Mouse (Mus musculus) stomach, embryonic 15.5 days (tissue): ENCODE data around the gene Hist1h2be. TPM values are rescaled to one million over a fixed set of nuclear protein-coding genes. Genes with fewer than 3 reads are reported as not detected.
"Not testable (repeated sequence)": the region's sequence is repeated elsewhere in the genome, so short reads cannot be mapped to it uniquely, and the experiment has no call there.

ENCODE experiments used
- ATAC-seq: fragments of 200-750 bp; cut with Nextera tagmentation; 2 replicates; pipeline ENCODE4 v1.8.0; 2017; ENCODE audit warnings: low read depth, moderate number of reproducible peaks, moderate TSS enrichment; ENCODE audit not compliant: insufficient read depth, low FRiP score
- H3K27ac ChIP-seq: fragments of 300-500 bp; sonication (generic); 2 replicates; pipeline ENCODE4 v1.5.1; 2015; ENCODE audit warnings: mild to moderate bottlenecking, inconsistent platforms
- H3K27me3 ChIP-seq: fragments of 300-500 bp; sonication (generic); replicated peaks from 2 replicates; pipeline ENCODE4 v1.6.1; 2015; ENCODE audit warnings: inconsistent platforms
- H3K36me3 ChIP-seq: fragments of 300-500 bp; sonication (generic); 2 replicates; pipeline ENCODE4 v1.6.1; 2015; ENCODE audit warnings: inconsistent platforms
- H3K4me1 ChIP-seq: fragments of 300-500 bp; sonication (generic); 2 replicates; pipeline ENCODE4 v1.6.1; 2015; ENCODE audit warnings: inconsistent platforms
- H3K4me2 ChIP-seq: fragments of 300-500 bp; sonication (generic); 2 replicates; pipeline ENCODE4 v1.6.1; 2015; ENCODE audit warnings: mild to moderate bottlenecking, inconsistent platforms
- H3K4me3 ChIP-seq: fragments of 300-500 bp; sonication (generic); replicated peaks from 2 replicates; pipeline ENCODE4 v1.5.1; 2015; ENCODE audit warnings: inconsistent platforms
- H3K9ac ChIP-seq: fragments of 300-500 bp; sonication (generic); 2 replicates; pipeline ENCODE4 v1.6.1; 2015; ENCODE audit warnings: inconsistent platforms
- H3K9me3 ChIP-seq: fragments of 300-500 bp; sonication (generic); 2 replicates; pipeline ENCODE4 v1.6.1; 2016; ENCODE audit warnings: inconsistent platforms
- WGBS: fragments of 180-500 bp; shearing (Covaris S2); methylation state at CpG from one replicate; pipeline ENCODE4 v1.1.7; 2015; 5-methylcytosine and 5-hydroxymethylcytosine counted together
- polyA plus RNA-seq: library from polyadenylated mRNA; unstranded; fragments of >200 nt; fragmentation: Nextera tagmentation; extraction: Ambion mirVana; gene quantifications from 2 replicates; pipeline ENCODE4 v1.2.1, GENCODE M21; 2015

Hist1h2be gene
- polyA plus RNA-seq, 1 experiment from 2014 or later: 2.9 TPM

GRCm38 (mm10) chr13:23575864-23576313 lies 45.0 kb downstream of the Hist1h2be start:
- Histone ChIP-seq H3K4me3 (peak overlapping the region; percentile 44), H3K4me2 (peak overlapping the region; percentile 71), H3K27ac (peak overlapping the region; percentile 86), H3K9ac (peak overlapping the region; percentile 46)
- under 1% methylated on average over 12 of the region's 40 CpGs for WGBS
- not testable (repeated sequence) for H3K4me1 ChIP-seq, ATAC-seq, H3K27me3 ChIP-seq, H3K36me3 ChIP-seq, H3K9me3 ChIP-seq

DNA sequence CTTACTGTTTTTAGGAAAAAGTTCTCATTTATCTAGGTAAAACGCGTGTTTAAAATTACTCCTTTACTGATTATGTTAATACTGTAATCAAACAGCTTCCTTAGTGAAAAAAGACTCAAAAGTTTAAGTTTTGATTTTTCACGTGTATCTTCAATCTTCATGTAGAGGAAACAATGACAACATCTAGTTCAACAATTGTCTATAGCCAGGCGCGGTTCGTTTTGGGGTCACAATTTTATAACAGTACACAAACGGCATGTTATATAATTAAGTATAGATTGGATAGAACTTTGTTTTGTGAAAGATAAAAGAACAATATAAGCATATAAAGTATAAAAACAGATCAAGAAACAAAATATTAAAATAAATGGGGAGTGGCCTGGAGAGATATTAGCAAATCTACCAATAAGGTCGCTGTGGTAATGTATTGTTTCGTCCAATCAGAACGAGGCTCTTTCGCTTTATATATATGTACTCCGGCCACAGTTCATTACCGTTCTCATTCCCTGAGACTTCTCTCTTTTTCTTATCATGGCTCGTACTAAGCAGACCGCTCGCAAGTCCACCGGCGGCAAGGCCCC lies 45.6 kb downstream of the Hist1h2be start, which contains the start of gene Hist1h3d:
Hist1h3d (plus strand) TSS at position 493 of the 581 bp plus-strand sequence.
- peak within 1 kb of the TSS; percentile 94 for H3K27ac ChIP-seq
- H3K36me3 ChIP-seq: no peaks in the 10 kb centered on the region
- WGBS: under 1% methylated on average over 17 of the region's 18 CpGs
- peak within 1 kb of the TSS; percentile 44 for H3K4me3 ChIP-seq
- H3K9me3 ChIP-seq: no peaks in the 10 kb centered on the region
- H3K9ac ChIP-seq: peak within 1 kb of the TSS; percentile 46
- H3K4me2 ChIP-seq: peak within 1 kb of the TSS; percentile 71
- ATAC-seq: peak; percentile 62
- 0 out of 2 replicates have a peak, but pooled peaks cover 7% of the 10 kb centered on the region for H3K4me1 ChIP-seq
- H3K27me3 ChIP-seq: no peaks in the 10 kb centered on the region

GRCm38 (mm10) chr13:23574546-23575170 lies 46.3 kb downstream of the Hist1h2be start:
- Histone ChIP-seq H3K27ac (peak overlapping the region; percentile 94), H3K4me2 (peak overlapping the region; percentile 71), H3K4me3 (peak overlapping the region; percentile 36)
- H3K36me3 ChIP-seq, H3K9ac ChIP-seq, H3K9me3 ChIP-seq, ATAC-seq, H3K4me1 ChIP-seq, H3K27me3 ChIP-seq: not testable (repeated sequence)
- under 1% methylated on average over 12 of the region's 39 CpGs for WGBS

GRCm38 (mm10) chr13:23573898-23574524 lies 46.9 kb downstream of the Hist1h2be start, which contains the start of the genes Hist1h2bf and Hist1h2ad:
Gene Hist1h2bf, minus strand, starts transcription at chr13:23574196.
Gene Hist1h2ad, plus strand, starts transcription at chr13:23574381.
- under 1% methylated on average over 42 of the region's 42 CpGs for whole genome bisulfite sequencing

DNA sequence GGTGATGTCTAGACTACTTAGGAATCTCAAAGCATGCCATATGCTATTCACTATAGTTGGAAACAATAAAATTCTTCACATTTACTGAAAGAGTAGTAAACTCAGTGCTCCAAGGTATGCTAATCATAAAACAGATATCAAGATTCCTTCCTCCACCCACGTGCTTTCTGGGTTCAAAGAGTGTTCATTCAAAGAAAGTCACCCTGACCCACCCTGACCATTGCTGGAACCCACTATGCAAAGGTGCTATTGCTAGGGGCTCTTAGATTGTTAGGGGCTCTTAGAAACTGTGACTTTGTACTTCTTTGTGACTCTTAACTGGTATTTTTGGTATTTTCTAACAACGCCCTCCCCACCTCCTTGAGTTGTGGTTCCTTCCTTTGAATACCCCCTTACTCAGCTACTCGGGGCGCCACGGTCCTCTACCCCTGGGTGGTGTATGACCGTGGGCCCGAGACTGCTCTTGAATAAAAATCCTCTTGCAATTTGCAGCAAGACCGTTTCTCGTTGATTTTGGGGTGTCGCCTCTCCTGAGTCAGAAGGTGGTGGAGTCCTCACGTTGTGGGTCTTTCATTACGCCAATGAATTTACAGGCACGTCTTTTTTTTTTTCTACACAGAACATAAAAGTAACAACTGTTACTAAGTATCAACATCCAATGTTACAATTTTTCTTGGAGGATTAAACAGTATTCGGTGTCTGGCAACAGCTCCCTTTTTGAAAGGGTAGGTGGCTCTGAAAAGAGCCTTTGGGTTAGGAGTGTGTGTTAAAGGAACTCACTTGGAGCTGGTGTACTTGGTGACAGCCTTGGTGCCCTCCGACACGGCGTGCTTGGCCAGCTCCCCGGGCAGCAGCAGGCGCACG lies 47.7 kb downstream of the Hist1h2be start:
- H3K27ac ChIP-seq: peak overlapping the region; percentile 94
- H3K4me1 ChIP-seq, H3K36me3 ChIP-seq, H3K9me3 ChIP-seq, H3K27me3 ChIP-seq, ATAC-seq: not testable (repeated sequence)
- peak overlapping the region; percentile 61 for H3K4me2 ChIP-seq
- peak overlapping the region; percentile 37; the same call in 1 of the 2 replicates for H3K9ac ChIP-seq
- 7% methylated on average over 20 of the region's 20 CpGs for WGBS
- H3K4me3 ChIP-seq: peak overlapping the region; percentile 47

More at GRCm38 (mm10) chr13:23573898-23574524, 46.9 kb downstream of the Hist1h2be start, which contains the start of the genes Hist1h2bf and Hist1h2ad:
- ATAC-seq: peak; percentile 87
- peak within 1 kb of the TSS; percentile 47 for H3K4me3 ChIP-seq
- H3K4me1 ChIP-seq, H3K27me3 ChIP-seq, H3K9me3 ChIP-seq, H3K36me3 ChIP-seq: not testable (repeated sequence)
- H3K4me2 ChIP-seq: peak within 1 kb of the TSS; percentile 71
- peak within 1 kb of the TSS; percentile 94 for H3K27ac ChIP-seq
- peak within 1 kb of the TSS; percentile 37; the same call in 1 of the 2 replicates for H3K9ac ChIP-seq

GRCm38 (mm10) chr13:23572218-23573033 lies 48.5 kb downstream of the Hist1h2be start:
- WGBS: 19% methylated on average over 2 of the region's 2 CpGs

GRCm38 (mm10) chr13:23571504-23572217 lies 49.3 kb downstream of the Hist1h2be start:
- not testable (repeated sequence) for H3K4me1 ChIP-seq, H3K9me3 ChIP-seq, H3K36me3 ChIP-seq, ATAC-seq, H3K27me3 ChIP-seq
- Histone ChIP-seq H3K27ac (peak overlapping the region; percentile 98), H3K4me3 (peak overlapping the region; percentile 47), H3K9ac (peak overlapping the region; percentile 41; the same call in 1 of the 2 replicates), H3K4me2 (peak overlapping the region; percentile 61)
- 0% methylated on average over 15 of the region's 34 CpGs for WGBS

More at GRCm38 (mm10) chr13:23572218-23573033, 48.5 kb downstream of the Hist1h2be start:
- Histone ChIP-seq H3K9me3 (no peaks in the 10 kb centered on the region), H3K4me3 (peak overlapping the region; percentile 47), H3K27ac (peak overlapping the region; percentile 94), H3K4me2 (peak overlapping the region; percentile 61), H3K4me1 (peaks cover 7% of the 10 kb centered on the region; the same call in 1 of the 2 replicates), H3K36me3 (no peaks in the 10 kb centered on the region), H3K27me3 (no peaks in the 10 kb centered on the region), H3K9ac (peak overlapping the region; percentile 41; the same call in 1 of the 2 replicates)
- no peak for ATAC-seq

DNA sequence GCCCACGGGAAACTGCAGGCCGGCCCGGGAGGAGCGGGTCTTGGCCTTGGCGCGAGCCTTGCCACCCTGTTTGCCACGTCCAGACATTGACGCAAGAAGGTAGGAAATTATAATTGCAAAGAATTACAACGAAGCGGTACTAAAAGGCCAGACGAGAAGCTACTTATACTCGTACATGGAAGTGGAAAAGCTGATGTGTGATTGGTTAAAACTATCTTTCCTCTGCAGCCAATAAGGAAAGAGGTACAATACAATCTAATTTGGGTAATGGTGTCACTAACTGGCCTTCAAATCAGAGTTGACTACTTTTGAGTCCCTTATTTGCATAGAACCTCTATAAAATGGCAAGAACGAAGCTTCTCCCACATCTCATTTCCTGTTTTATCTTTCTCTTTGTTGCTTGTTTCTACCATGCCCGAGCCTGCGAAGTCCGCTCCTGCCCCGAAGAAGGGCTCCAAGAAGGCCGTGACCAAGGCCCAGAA lies 49.9 kb downstream of the Hist1h2be start, which contains the start of the genes Hist1h2ae and Hist1h2bg:
Hist1h2ae (minus strand) TSS at position 199 of the 482 bp plus-strand sequence.
Hist1h2bg (plus strand) TSS at position 375 of the 482 bp plus-strand sequence.
- Histone ChIP-seq H3K4me2 (peak within 1 kb of the TSS; percentile 61), H3K27me3 (no peaks in the 10 kb centered on the region), H3K27ac (peak within 1 kb of the TSS; percentile 98), H3K36me3 (no peaks in the 10 kb centered on the region), H3K9me3 (no peaks in the 10 kb centered on the region), H3K4me1 (no peaks in the 10 kb centered on the region; the same call in 1 of the 2 replicates), H3K9ac (peak within 1 kb of the TSS; percentile 41; the same call in 1 of the 2 replicates), H3K4me3 (peak within 1 kb of the TSS; percentile 47)
- 0% methylated on average over 18 of the region's 18 CpGs for WGBS
- peak; percentile 88 for ATAC-seq

GRCm38 (mm10) chr13:23570261-23571021 lies 50.5 kb downstream of the Hist1h2be start:
- H3K9me3 ChIP-seq, H3K27me3 ChIP-seq, H3K4me1 ChIP-seq, H3K36me3 ChIP-seq, ATAC-seq: not testable (repeated sequence)
- 1% methylated on average over 27 of the region's 41 CpGs for WGBS
- H3K4me2 ChIP-seq: peak overlapping the region; percentile 52
- peak overlapping the region; percentile 98 for H3K27ac ChIP-seq
- H3K4me3 ChIP-seq: peak overlapping the region; percentile 47
- peak overlapping the region; percentile 9; the same call in 1 of the 2 replicates for H3K9ac ChIP-seq
